Mouse (Mus musculus) neutrophil, adult 59 days (primary cell): Measurements from ENCODE around the gene Ptgr1. TPM values are rescaled to one million over a fixed set of nuclear protein-coding genes. Genes with fewer than 3 reads are reported as not detected.

Experiments
- total RNA-seq, 2 experiments: library from RNA; stranded (reverse); gene quantifications; 1 replicate in 1 of 2; 2 replicates in 1 of 2; pipeline ENCODE4 v1.2.4; 2023

The Ptgr1 gene
- total RNA-seq, result 10 to 100 TPM; 19.9 to 23.1 TPM

DNA sequence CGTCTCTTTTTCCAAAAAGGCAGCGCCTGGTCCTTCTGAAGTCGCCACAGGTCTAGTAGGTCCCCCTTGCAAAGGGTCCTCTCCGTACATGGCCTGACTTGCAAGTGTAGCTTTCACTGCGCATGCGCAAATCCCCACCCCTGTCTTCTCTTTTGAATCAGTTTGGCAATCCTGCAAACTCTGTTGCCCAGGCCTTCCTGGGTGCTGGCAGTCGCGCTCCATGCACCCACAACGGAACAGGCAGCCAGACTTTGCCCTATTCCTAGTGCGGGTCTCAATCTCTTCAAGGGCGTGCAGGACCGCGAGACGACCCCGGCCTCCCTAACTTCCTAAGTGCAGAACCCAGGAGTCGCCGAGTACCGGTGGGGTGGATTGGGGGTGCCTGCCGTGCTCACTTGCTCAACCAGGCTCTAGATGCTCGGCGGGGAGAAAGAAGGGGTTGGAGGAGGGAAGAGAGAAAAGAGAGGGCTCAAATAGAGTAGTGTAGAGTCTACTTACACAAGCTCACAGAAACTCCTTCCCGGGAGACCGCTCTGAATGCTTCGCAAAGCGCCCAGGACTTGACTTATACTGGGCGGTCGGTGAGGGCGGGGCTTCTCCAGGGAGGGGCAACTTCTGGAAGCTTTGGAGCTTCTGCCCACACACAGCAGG lies at the start of gene Ptgr1:
Ptgr1 (minus strand) TSS at position 580 of the 651 bp plus-strand sequence.

DNA sequence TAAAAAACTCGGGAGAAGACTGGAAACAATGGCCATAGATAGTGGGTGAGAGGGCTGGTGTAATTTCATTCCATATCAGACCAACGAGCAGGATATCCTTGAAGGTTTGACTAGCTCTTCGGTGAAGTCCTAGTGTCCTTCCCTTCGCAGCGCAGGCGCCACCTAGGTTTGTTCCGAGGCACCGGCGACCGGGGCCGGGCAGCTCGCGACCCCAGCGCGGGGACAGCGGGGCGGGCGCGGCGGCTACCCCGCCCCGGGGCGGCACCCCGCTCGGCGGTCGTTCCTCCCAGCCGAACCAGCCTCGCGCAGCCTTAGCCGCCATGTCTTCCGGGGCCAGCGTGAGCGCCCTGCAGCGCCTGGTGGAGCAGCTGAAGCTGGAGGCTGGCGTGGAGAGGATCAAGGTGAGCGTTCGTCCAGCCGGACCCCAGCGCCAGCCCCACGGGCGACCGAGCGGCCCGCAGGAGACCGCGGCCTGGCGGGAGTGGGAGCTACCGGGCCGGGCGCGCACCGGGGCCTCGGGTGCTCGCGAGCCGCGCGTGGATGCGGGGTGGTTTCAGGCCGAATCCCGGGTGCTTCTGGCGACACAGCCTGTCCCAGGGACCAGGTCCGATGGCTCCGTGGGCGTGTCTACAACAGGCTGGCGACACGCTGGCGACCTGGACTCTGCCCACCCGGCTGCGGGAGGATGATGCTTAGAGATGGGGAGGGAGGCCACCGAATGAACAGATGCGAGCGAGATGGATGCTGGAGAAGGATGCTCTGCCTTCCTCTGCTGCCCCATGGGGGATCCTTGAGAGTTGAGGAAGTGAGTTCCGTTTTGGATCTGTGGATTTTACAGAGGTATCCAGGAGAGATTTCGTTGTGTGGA lies 48.2 kb upstream of the Ptgr1 start, which contains the start of gene Gng10:
Gng10 (plus strand) TSS at position 171 of the 868 bp plus-strand sequence.

DNA sequence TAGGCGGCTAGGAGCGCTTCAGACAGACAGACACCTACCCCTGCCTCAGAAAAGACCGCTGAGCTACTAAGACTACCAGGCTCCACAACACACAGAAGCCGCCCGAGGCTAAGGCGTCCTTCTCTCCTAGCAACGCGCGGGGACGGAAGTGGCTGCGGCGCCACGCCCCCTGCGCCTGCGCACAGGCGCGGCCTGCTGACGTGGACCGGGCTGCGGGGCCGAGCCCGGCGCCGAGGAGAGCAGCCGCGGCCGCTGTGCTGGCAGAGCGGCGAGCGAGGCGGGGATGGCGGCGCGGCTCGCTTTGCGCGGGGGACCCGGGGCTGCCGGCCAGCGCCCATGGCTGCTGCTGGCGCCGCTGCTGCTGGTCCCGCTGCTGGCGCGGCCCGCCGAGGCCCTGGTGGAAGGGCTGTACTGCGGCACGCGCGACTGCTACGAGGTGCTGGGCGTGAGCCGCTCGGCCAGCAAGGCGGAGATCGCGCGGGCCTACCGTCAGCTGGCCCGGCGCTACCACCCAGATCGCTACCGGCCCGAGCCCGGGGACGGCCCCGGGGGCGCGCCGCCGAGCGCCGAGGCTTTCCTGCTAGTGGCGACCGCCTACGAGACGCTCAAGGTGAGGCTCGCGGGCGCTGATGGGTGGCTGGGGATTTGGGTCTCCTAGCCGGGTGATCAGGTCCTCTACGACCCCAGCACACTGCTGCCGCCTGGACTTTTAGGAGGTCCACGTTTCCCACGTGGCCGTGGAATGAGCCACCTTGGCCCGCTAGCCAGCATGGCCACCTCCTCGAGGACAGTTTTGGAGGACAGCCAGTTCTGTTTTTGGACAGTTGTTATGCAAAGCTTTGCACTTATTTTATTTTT lies 16.3 kb upstream of the Ptgr1 start, which contains the start of gene Gm20503:
Gm20503 (plus strand) TSS at position 263 of the 858 bp plus-strand sequence.

DNA sequence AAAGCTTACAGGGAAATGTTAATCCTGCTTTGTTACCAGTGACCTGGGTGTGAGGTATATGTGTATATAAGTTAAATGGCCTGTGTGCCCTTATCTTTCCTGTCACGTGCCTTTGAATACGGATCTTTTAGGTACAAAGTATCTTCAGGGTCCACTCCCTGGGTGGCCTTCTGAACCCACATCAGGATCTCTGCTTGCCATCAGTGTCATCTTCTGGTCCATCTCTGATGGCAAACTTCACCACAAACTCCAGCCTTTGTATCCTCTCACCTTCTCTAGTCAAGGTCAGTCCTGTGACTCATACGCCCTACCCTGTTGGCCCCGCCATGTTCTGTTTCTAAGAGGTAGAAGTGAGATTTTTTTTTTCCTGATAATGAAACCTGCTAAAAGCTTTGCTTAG lies 7.8 kb upstream of the Ptgr1 start, which contains the start of gene Dnajc25:
Dnajc25 (plus strand) TSS at position 301 of the 400 bp plus-strand sequence.

DNA sequence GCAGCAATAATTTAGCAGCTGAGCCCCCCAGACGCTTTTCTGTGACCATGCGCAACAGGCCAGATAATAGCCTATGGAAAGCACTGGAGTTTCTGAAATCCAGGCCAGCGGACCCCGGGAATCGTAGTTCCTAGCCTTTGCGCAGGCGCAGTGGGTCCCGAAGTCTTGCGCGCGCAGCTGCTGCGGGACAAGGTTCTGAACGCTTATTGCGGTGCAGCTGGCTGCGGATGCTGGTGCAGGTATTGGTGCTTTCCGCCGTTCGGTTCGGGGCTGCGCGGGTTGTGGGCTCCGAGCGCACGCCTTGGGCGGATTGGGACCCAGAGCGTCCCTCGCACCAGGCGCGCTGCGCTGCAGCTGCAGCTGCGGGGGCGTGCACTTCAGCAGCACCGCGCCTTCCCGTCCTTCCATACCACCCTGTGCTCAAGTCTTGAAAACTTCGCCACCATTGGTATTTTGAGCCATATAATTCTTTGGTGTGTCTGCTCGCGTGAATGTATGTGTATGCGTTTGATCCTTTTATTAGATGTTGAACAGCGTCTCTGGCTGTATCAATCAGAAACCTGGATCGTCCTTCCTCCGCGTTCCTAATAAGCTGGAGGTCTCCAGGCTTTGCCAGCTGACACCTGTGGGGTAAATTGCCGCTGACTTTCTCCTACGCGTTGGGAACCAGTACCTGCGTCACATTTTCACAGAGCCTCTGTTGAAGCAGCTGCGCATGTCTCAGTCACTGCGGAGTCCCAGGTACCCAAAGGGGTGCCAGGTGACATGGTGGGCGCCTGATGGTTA lies 43.3 kb downstream of the Ptgr1 start, which contains the start of gene Zkscan16:
Zkscan16 (plus strand) TSS at position 209 of the 786 bp plus-strand sequence.

Other genes starting within 250 kb of the Ptgr1 start
- gene Olfr267, start 199.4 kb downstream of the Ptgr1 start, total RNA-seq, result under 1 TPM in 1 of 2 experiments, not detected in 1; 0.11 TPM
- 10 to 100 TPM; 87.2 to 87.5 TPM for gene Ecpas, start 74.4 kb downstream of the Ptgr1 start, total RNA-seq
- not detected for gene Zkscan16, start 43.5 kb downstream of the Ptgr1 start, total RNA-seq
- 1 to 10 TPM; 6.2 to 8.6 TPM for gene Dnajc25, start 7.9 kb upstream of the Ptgr1 start, total RNA-seq
- 1 to 10 TPM in 1 of 2 experiments, under 1 TPM in 1; 0.49 to 3.3 TPM for gene Gm20503, start 16.1 kb upstream of the Ptgr1 start, total RNA-seq
- 10 to 100 TPM; 81.5 to 92.8 TPM for gene Gng10, start 48.0 kb upstream of the Ptgr1 start, total RNA-seq
- gene AI481877, start 151.9 kb upstream of the Ptgr1 start, total RNA-seq, result not detected
- 10 to 100 TPM; 29.5 to 30.1 TPM for gene Ugcg, start 202.1 kb upstream of the Ptgr1 start, total RNA-seq